Mouse (Mus musculus) ES-E14 (cell line): ENCODE data around the gene Aes.

Experiments used
- MAFK ChIP-seq: IDR thresholded peaks from 2 replicates; pipeline ENCODE4 v1.6.1; 2014; ENCODE audit warnings: mild to moderate bottlenecking, low read depth, low read length, inconsistent platforms; ENCODE audit not compliant: insufficient read depth
- ZC3H11A ChIP-seq: IDR thresholded peaks from 2 replicates; pipeline ENCODE4 v1.6.1; 2012; ENCODE audit warnings: low read depth, mild to moderate bottlenecking, inconsistent platforms, low read length, borderline replicate concordance
- ZNF384 ChIP-seq: IDR thresholded peaks from 2 replicates; pipeline ENCODE4 v1.6.1; 2012; ENCODE audit warnings: low read depth, low read length, inconsistent platforms

DNA sequence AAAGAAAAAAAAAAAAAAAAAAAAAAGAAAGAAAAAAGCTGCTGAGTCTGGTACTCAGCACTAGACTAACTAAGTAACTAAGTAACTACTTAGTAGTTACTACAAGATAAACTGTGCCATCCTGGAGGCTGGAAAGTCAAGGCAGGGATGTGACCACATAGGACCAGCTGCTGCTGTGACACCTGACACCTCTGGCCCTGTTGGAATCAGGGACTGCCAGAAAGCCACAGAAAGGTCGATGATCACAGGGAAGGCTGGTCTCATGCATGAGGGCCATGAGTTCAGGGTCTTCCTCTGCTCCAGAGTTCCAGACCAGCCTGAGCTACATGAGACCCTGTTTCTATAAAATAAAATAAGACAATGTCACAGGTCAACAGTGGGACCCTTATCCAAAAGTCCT, 1.8 kb upstream of the Aes start:
- TF ChIP-seq ZC3H11A (no peak), ZNF384 (no peak), MAFK (no peak)
